Mouse (Mus musculus) splenic B cell, adult 2 months (primary cell): ENCODE measurements at regions not wholly inside any gene's neighbourhood (a gene's known extent, or its start where the extent isn't known, plus 50 kb on each side); places are given as distances from the start of the nearest gene placed in this dataset.

Experiments used
- DNase-seq: peaks from one replicate; pipeline ENCODE4 v3.0.0-alpha.2; 2011; ENCODE audit warnings: low read depth, low spot score
- H3K27me3 ChIP-seq: 2 replicates; pipeline ENCODE4 v1.6.1; 2012; ENCODE audit warnings: mild to moderate bottlenecking, low read length, moderate library complexity, mixed read lengths; ENCODE audit not compliant: control insufficient read depth, poor library complexity, insufficient read depth, severe bottlenecking
- H3K36me3 ChIP-seq: 2 replicates; pipeline ENCODE4 v1.6.1; 2012; ENCODE audit warnings: mild to moderate bottlenecking, low read length, moderate library complexity, mixed read lengths; ENCODE audit not compliant: control insufficient read depth, poor library complexity, insufficient read depth, severe bottlenecking

DNA sequence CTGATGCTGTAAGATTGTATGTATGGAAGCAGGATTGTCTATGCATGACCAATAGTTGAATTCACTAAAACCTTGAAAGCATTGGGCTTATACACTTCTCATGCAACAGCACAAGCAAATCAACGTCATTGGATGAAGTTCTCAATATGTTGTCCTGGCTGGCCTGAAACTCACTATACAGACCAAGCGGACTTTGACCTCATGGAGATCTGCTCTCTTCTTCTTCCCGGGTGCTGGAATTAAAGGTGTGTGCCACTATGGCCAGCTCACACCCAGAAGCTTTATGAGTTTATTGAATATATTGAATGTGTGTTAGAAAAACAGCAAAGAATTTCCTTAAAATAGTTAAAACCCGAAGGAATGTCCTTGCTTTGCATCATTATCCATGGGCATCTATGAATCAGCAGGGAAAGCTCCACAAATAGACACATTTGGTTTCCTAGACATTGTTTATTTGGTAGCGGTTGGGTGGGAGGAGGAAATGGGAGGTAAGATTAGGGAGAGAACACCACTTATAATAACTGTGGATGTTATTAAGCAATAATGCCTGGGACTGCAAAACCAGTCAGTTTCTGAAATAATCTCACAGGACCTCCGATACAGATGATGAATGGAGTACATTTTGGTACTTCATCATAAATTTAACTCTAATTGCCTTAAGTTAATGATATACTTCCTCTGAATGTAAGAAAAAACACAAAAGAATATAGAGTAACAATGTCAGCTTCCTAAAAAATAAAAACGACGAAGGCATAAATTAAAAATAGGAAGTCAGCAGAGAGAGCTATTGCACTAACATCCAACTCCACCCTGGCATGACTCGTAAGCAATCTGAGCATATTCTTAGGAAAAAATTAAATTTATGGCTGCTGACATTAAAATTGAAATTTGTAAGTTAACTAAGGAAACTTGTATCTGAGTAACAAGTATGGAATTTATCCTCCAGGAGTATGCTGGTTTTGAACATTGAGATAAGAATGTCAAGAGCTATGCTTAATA lies 84.5 kb upstream of the Bmp2 start:
- DNase-seq = no peak
- H3K27me3 ChIP-seq = no peaks in the 10 kb centered on the region
- H3K36me3 ChIP-seq = no peaks in the 10 kb centered on the region

GRCm38 (mm10) chr2:133472966-133473744 lies 78.8 kb upstream of the Bmp2 start:
- DNase-seq = no peak
- Histone ChIP-seq H3K27me3 (no peaks in the 10 kb centered on the region), H3K36me3 (no peaks in the 10 kb centered on the region)

GRCm38 (mm10) chr2:133474174-133474573 lies 77.8 kb upstream of the Bmp2 start:
- DNase-seq = no peak
- Histone ChIP-seq H3K27me3 (no peaks in the 10 kb centered on the region), H3K36me3 (no peaks in the 10 kb centered on the region)

- no peak for DNase-seq
- Histone ChIP-seq H3K27me3 (no peaks in the 10 kb centered on the region), H3K36me3 (no peaks in the 10 kb centered on the region)
Observed at GRCm38 (mm10) chr2:133480870-133481269, 71.1 kb upstream of the Bmp2 start.

DNA sequence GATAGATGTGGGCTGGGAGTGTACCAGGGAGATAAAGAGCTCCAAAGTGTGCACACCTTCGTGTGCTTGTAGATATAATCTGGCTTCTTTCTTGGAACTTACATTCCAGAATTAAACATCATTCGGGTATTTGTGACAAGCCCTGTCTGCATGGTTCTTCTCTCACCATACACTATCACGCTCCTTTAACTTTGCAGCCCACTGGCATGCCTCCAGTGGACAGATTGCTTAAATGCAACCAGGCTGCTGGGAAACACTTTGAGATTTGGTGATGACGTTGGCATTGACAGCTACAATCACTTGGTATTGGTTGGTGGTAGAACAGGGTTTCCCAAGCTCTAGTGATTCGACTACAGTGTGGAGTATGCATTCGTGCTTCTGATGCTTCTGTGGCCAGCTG lies 70.7 kb upstream of the Bmp2 start:
- no peak for DNase-seq
- Histone ChIP-seq H3K27me3 (no peaks in the 10 kb centered on the region), H3K36me3 (no peaks in the 10 kb centered on the region)

- no peaks in the 10 kb centered on the region for H3K36me3 ChIP-seq
- no peak for DNase-seq
- H3K27me3 ChIP-seq = no peaks in the 10 kb centered on the region
Observed at GRCm38 (mm10) chr2:133481785-133482184, 70.2 kb upstream of the Bmp2 start.

GRCm38 (mm10) chr2:133495443-133495842 lies 56.5 kb upstream of the Bmp2 start:
- H3K27me3 ChIP-seq = no peaks in the 10 kb centered on the region

DNA sequence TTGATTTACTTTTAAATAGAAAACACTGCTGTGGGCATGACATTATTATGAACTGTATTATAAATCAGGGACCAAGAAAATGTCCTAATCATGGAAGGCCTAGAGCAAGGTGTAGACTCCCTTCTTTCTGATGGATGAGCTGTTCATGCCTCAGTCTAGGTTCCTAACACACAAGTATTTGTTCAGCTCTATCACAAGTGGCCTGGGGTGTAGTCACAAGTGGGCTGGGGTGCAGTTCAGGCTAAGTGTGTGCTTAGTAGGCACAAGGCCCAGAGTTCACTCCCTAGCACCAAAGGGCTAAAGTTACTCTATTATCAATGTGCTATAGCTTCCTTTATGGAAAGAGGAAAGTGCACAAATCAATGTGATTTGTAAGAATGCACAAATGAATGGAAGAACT lies 55.6 kb upstream of the Bmp2 start:
- H3K36me3 ChIP-seq = no peaks in the 10 kb centered on the region
- H3K27me3 ChIP-seq = no peaks in the 10 kb centered on the region
- DNase-seq = no peak

More at GRCm38 (mm10) chr2:133495443-133495842, 56.5 kb upstream of the Bmp2 start:
- no peak for DNase-seq
- H3K36me3 ChIP-seq = no peaks in the 10 kb centered on the region

- Histone ChIP-seq H3K36me3 (no peaks in the 10 kb centered on the region), H3K27me3 (no peaks in the 10 kb centered on the region)
- DNase-seq = no peak
Observed at GRCm38 (mm10) chr2:133497071-133497470, 54.9 kb upstream of the Bmp2 start.

- H3K27me3 ChIP-seq = no peaks in the 10 kb centered on the region
- H3K36me3 ChIP-seq = no peaks in the 10 kb centered on the region
- DNase-seq = no peak
Observed at GRCm38 (mm10) chr2:133497541-133498185, 54.3 kb upstream of the Bmp2 start.

- DNase-seq = no peak
- no peaks in the 10 kb centered on the region for H3K27me3 ChIP-seq
- no peaks in the 10 kb centered on the region for H3K36me3 ChIP-seq
Observed at GRCm38 (mm10) chr2:133498186-133498571, 53.8 kb upstream of the Bmp2 start.

GRCm38 (mm10) chr2:133498717-133499143 lies 53.2 kb upstream of the Bmp2 start:
- DNase-seq = no peak
- no peaks in the 10 kb centered on the region for H3K36me3 ChIP-seq
- no peaks in the 10 kb centered on the region for H3K27me3 ChIP-seq

DNA sequence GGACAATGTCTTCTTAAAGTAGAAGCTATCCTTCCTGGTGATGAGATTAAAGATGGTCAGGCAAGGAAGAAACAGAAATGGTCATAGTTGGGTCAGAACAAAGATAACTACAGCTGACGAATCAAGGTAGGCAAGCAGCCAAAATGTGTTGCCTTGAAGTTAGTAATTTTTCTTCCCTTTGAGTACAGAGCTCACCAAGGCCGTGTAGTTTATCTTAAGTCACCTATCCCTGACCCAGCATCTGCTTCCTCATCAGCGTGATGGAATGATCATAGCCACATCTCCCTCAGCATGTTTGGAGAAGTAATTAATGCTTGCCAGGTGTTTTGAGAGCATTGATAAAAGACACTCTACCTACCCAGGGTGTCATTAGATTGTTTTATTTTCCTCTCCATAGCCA lies 52.1 kb upstream of the Bmp2 start:
- no peaks in the 10 kb centered on the region for H3K27me3 ChIP-seq
- H3K36me3 ChIP-seq = no peaks in the 10 kb centered on the region
- DNase-seq = no peak
